Mouse (Mus musculus) retina, adult 2 months (tissue): ENCODE data around the gene Lca5.

Experiments used
- DNase-seq: peaks from one replicate; pipeline ENCODE4 v3.0.0-alpha.2; 2012; ENCODE audit warnings: low read depth, low spot score

The Lca5 gene

GRCm38 (mm10) chr9:83440392-83441357 is at the start of gene Lca5:
Gene Lca5 (minus strand): TSS chr9:83441127.
- peak; percentile 88 for DNase-seq

- DNase-seq: peak; percentile 26
Measured at GRCm38 (mm10) chr9:83488491-83489210, 47.7 kb upstream of the Lca5 start.

- no peak for DNase-seq
Measured at GRCm38 (mm10) chr9:83487771-83488470, 47.0 kb upstream of the Lca5 start.

- DNase-seq: no peak
Measured at GRCm38 (mm10) chr9:83485966-83486365, 45.0 kb upstream of the Lca5 start.

DNA sequence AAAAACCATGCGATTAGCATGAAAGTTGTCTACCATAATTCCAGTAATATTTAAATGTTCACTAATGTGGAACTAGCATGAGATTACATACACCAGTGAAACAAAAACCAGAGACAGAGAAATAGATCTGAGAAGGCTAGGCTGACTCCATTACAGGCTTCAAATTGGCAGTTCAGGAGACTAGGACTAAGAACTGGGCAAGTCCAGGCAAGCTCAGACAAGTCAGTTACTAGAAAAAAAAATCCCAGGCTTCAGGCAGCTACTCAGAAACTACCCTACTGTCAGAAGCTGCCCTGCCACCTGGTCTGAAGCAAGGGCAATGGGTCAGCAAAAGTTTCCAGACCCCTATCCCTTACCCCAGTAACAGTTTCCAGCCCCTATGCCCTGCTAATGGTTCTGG is 44.4 kb upstream of the Lca5 start:
- no peak for DNase-seq

- no peak for DNase-seq
Measured at GRCm38 (mm10) chr9:83483419-83483818, 42.5 kb upstream of the Lca5 start.

- no peak for DNase-seq
Measured at GRCm38 (mm10) chr9:83482176-83482949, 41.4 kb upstream of the Lca5 start.

DNA sequence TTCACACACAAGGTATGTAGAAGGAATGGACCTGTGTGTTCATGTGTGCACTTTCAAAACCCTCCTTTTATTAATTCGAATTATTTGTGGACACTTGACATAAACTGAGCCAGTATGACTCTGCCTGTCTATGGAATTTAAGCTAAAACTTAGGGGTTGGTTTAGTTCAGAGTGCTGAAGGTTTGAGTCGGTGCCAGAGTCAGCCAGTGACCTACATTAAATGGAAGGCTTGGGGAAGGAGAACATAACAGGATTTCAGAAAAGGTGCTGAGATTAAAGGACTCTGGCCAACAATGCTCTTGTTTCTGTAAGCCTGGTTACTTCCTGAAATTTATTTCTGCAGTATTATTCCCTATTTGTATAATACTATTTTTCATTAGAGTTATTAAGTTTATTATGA is 28.9 kb upstream of the Lca5 start:
- no peak for DNase-seq

- peak; percentile 72 for DNase-seq
Measured at GRCm38 (mm10) chr9:83447771-83448170, 6.8 kb upstream of the Lca5 start.

DNA sequence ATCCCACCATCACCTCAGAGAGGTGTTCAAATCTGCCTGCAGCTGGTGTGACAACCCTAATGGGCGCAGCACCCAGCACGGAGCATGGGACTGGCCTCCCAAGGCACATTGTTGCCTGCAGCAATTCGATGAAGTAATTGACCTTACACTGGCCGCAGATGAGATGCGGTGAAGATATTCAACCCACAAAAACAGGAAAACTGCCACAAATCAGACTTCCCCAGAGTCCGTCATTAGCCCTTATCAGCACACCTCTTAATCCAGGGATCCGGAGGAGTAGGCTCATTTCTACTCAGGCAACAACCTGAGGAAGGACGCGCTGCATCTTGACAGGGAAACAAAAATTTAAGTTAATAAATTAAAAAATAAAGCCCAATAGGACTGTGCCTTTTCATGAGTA is 6.2 kb upstream of the Lca5 start:
- no peak for DNase-seq

GRCm38 (mm10) chr9:83437621-83438020 is 3.3 kb downstream of the Lca5 start:
- DNase-seq: no peak

DNA sequence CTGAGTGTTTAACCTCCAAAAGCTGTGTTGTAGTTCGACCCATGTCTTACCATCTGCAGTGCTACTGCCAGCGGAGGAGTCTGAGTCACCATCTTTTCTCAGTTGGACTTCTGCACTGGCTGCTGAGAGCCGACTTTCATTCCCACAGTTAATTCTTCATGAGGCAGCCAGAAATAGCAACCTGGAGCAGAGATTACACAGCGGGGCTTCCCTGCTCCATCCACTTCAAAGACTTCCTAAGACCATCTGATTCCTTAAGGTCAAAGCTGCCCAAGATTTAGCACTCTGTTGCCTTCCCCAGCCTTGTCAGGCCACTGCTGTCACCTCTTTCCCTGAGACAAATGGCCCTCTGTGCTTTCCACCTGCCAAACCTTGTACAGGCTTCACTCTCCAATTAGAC is 6.4 kb downstream of the Lca5 start:
- DNase-seq: no peak

- no peak for DNase-seq
Measured at GRCm38 (mm10) chr9:83433661-83434060, 7.3 kb downstream of the Lca5 start.

DNA sequence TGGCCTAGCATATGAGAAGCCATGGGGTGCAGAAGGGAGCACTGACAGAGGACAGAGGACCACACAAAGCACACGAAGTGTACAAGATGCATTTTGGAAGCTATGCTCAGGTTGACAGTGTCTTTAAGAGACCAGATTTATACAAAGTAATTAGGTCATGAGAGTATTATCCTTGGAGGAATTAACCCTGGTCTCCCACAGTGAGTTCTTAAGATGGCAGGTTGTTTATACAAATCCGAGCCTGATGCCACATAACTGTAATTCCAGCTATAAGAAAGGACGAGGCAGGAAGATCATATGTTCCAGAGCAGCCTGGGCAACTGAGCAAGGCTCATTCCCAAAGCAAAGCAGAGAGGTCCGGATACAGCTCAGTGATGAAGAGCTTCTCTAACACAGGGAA is 13.0 kb downstream of the Lca5 start:
- peak; percentile 80 for DNase-seq

GRCm38 (mm10) chr9:83418965-83419364 is 22.0 kb downstream of the Lca5 start:
- no peak for DNase-seq

DNA sequence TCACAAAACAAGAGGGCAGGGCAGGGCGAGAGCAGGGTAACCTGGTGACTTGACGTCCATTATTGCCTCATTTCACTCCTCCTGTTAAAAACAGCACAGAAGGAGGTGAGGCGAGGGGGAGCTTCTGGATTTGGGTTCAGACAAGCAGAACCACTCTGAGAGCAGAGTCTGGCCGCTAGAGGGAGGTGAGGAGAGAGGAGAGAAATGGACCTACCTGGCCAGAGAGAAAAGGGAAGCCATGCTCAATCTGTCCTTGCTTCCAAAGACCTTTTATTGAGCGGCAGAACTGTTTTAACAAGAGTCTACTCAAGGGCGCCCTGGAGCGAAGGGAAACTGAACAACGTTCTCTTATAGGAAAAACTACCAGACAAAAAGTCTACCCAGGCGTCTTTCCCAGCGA is 27.9 kb downstream of the Lca5 start:
- DNase-seq: no peak

- DNase-seq: no peak
Measured at GRCm38 (mm10) chr9:83405150-83405549, 35.8 kb downstream of the Lca5 start.

- DNase-seq: no peak
Measured at GRCm38 (mm10) chr9:83400783-83401182, 40.1 kb downstream of the Lca5 start.

DNA sequence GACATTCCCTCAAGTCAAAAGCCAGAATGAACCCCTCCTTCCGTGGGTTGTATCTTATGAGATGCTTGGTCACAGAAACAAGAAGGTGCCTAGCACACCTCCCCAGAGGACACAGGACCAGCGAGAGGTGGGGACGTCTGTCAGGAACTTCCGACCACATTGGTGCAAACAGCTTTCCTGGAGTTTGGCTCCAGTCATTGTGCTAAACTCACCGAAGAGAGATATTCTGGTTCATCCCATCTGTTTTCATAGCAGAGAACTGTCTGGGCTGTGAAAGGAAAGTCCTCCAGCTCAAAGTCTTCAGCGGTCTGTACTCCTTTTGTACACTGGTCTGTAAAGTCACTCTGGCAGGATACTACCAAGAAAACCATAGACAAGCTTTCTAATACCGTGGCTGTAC is 41.5 kb downstream of the Lca5 start:
- no peak for DNase-seq

GRCm38 (mm10) chr9:83398260-83398659 is 42.7 kb downstream of the Lca5 start:
- DNase-seq: no peak

DNA sequence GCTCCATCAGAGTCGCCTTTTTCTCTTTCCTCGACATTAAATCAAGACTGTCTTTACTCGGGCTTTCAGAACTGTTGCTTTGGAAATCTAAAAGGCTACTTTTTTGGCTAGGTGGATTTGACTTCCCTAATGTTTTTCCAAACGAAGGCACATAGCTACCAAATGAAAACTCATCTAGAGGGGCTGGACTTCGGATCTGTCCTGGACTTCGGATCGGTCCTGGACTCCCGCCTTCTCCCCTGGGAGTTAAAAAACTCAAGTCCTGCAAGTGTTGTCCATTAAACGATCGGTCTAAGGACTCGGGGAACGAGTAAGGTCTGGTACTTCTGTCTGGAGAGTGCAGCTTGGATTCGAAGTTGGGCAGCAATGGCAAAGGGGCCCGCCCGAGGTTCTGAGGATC is 45.5 kb downstream of the Lca5 start:
- DNase-seq: no peak
